Mouse (Mus musculus) ovary, adult 18-20 months (tissue): ENCODE measurements around the gene Smndc1.

Experiments used
- DNase-seq: peaks from one replicate; pipeline ENCODE4 v3.0.0; 2022; ENCODE audit warnings: low spot score, mixed read lengths

Smndc1 gene

DNA sequence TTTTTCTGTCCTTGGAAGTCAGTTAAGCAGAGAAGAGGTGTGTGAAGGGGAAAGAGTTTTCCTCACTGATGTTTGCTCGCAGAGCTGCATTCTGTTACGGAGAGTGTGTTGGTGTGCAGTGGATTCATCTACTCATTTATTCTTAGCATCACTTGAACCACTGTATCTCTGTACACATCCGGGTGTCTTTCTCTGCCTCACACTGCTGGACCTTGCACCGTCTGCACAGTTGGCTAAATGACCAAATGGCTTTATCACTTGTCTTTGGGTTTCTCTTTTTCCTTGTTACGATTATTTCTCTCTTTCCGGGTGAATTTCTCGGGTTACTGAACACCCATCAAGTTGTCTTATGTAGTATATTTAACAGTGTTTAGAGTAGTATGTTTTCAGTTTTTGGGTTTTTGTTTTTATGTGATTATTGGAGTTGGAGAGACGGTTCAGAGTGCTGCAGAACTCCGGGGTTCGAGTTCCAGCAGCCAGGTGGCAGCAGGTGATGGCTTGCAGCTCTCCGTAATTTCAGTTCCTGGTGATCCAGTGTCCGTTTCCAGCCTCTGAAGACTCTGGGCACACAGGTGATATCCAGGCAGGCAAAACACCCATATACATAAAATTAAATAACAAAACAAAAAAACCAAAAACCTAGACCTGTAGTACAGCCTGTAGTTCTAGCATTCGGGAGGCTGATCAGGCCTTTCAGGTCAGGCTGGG lies 47.0 kb downstream of the Smndc1 start:
- DNase-seq, result no peak

GRCm38 (mm10) chr19:53340423-53340822 lies 50.0 kb downstream of the Smndc1 start:
- DNase-seq, result no peak

GRCm38 (mm10) chr19:53335241-53335640 lies 55.1 kb downstream of the Smndc1 start:
- DNase-seq, result no peak

DNA sequence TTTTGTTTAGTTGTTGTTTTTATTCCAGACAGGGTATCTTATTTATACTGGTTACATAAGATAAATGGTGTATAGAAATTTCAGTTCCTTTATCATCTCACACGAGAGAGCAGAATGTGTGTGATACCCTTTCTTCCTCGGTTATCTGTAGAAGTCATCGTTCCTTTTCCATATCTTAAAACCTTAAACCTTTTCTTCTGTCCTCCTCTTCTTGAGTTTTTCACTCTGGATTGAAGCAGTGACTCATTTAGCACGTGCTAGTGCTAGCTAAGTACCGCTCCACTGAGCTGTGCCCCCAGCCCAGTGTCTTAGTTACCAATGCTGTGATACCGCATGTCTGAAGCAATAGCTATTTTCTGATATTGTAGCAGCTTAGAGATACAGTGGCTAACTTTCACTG lies 56.6 kb downstream of the Smndc1 start:
- DNase-seq, result no peak

GRCm38 (mm10) chr19:53331882-53332500 lies 58.4 kb downstream of the Smndc1 start:
- DNase-seq, result no peak

DNA sequence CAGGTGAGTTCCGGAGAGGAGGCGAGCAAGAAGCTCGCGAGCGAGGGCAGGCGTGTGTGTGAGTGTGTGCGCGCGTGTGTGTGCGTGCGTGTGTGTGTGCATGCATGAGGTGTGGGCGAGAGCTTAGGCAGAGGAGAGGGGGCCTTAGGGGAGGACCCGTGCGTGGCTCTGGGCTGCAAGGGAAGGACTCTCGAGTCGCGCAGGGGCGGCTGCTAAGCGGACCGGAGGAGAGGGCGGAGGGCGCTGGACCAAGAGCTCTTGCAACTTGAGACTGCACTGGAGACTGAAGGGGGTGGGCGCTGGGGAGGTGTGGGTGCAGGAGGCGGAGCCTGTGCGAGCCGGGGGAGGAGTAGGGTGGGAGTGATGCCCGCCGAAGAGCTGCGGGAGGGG lies 60.4 kb downstream of the Smndc1 start:
- peak; percentile 82 for DNase-seq
